Mouse (Mus musculus) spleen, adult 18-20 months (tissue): ENCODE data around the gene Zfp59.
"Not testable (repeated sequence)": the region's sequence is repeated elsewhere in the genome, so short reads cannot be mapped to it uniquely, and the experiment has no call there.

Experiments used
- DNase-seq, 2 experiments: peaks; one replicate each; pipeline ENCODE4 v3.0.0; 2022; ENCODE audit warnings: mixed read lengths in 2 of 2

Zfp59 gene

GRCm38 (mm10) chr7:27838323-27839249 is at the start of gene Zfp59:
Zfp59 (plus strand) TSS chr7:27838607.
- peak; percentile 70 to 74 for DNase-seq

- DNase-seq, result no peak
Observed at GRCm38 (mm10) chr7:27789306-27789705, 49.1 kb upstream of the Zfp59 start.

DNA sequence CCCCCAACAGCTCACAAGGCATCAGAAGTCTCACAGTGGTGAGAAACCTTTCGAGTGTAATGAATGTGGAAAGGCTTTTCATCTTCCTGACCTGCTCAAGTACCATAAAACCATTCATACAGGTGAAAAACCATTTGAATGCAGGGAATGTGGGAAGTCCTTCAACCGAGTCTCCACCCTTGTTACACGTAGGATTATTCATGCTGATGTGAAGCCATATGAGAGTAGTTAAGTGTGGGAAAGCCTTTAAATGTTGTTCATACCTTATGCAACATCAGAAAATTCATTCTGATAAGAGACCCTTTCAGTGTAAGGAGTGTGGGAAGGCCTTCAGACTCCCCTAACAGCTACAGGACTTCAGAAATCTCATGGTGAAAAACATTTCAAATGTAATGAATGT is 44.5 kb upstream of the Zfp59 start:
- DNase-seq, result not testable (repeated sequence)

- DNase-seq, result no peak
Observed at GRCm38 (mm10) chr7:27794566-27794965, 43.8 kb upstream of the Zfp59 start.

GRCm38 (mm10) chr7:27797906-27798811 is 40.2 kb upstream of the Zfp59 start:
- no peak for DNase-seq

- no peak for DNase-seq
Observed at GRCm38 (mm10) chr7:27801137-27801536, 37.3 kb upstream of the Zfp59 start.

DNA sequence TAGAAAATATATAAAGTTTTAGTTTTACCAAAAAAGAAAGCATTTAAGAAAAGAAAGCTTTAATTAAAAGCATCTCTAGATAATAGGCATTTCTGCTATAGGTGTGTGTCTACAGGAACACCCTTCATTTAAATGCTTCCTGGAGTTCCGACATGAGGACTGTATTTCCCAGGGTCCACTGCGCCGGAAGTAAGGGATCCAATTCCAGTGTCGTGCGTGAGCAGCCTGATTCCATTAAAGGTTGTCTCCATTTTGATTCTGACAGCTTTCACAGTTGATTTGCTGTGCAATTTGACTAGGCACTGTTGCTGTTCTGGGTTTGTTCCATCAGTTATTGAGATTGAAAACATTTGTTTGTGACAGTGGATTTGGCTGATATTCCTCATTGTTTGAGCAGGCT is 35.4 kb upstream of the Zfp59 start:
- DNase-seq, result no peak

DNA sequence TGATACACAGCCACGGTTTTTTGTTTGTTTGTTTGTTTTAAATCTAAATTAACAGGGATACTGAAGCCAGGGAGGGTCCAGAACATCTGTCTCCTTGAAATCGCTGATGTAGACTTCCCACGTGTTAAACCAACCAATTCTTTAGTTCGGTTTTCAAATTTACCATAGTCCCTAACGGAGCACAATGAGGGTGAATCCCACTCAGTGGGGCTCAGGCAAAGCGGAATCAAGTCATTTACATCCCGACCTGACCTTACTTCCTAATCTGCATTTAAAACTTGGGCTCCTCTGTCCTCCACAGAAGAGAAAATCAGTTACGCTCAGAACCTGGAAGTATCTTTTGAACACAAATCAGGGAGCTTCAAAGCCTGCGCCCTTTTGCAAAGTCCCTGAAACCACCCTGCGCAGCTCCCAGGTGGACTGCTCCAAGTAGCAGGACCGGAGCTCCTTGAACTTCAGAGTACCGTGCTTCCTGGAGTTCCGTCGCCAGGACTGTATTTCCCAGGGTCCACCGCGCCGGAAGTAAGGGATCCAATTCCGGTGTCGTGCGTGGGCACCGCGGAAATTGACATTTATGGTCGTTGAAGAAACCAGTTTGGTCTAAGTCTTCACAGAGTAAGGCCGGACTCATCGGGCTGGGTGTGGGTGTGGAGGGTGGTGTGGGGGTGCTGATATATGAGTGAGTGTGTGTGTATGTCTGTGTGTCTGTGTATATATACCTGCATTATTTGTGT is 33.9 kb upstream of the Zfp59 start:
- peak; percentile 62 to 75 for DNase-seq

DNA sequence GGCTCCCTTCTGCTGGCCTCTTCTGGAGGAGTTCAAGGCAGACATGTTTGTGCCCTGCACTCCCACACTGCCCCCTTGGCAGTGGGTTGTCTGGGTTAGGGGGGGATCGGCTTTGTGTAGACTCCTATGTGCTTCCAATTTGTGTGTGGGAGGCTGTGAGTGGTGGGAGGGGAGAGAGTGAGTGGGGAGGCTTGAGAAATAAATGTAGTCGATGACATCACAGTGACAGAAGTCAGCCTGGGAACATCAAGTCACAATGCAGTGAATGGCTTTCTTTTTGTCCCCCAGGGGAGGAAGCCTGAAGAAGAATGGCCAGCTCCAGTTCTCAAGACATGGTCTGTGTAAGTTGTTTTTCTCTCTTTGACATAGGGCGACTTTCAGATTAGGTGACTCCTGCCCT is 31.5 kb upstream of the Zfp59 start, which contains the start of gene Zfp626:
Gene Zfp626 (plus strand): TSS at position 301 of the 400 bp plus-strand sequence.
- DNase-seq, result not testable (repeated sequence)

DNA sequence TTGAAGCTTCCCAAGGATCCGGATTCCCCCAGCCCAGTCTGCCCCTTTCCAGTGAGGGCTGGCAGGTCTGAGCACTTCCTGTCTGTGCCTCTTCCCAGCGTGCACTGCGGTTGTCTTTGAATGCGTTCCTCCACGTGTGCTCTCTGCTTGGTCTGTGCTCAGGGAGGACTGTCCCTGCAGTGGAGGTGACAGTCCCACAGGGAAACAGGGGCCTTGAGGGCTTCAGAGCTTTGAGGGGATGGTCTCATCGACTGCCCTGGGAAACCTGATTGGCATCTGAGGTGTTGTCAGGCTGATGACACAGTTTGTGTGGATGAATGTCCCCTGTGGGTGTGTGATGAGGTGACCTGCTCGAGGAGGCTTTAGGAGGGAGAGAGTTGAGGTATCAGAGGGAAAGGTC is 31.1 kb upstream of the Zfp59 start:
- DNase-seq, result not testable (repeated sequence)

DNA sequence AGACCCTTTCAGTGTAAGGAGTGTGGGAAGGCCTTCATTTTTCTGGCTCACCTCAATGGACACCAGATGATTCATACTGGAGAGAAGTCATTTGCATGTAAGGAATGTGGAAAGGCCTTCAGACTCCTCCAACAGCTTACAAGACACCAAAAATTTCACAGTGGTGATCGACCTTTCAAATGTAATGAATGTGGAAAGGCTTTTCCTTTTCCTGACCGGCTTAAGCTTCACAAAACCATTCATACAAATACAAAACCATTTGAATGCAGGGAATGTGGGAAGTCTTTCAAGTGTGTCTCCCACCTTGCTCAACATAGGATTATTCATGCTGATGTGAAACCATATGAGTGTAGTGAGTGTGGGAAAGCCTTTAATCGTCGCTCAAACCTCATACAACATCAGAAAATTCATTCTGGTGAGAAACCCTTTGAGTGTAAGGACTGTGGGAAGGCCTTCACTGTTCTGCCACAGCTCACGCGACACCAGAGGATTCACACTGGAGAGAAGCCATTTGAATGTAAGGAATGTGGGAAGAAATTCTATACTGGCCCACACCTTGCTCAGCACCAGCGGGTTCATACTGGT is 19.8 kb upstream of the Zfp59 start:
- no peak for DNase-seq

DNA sequence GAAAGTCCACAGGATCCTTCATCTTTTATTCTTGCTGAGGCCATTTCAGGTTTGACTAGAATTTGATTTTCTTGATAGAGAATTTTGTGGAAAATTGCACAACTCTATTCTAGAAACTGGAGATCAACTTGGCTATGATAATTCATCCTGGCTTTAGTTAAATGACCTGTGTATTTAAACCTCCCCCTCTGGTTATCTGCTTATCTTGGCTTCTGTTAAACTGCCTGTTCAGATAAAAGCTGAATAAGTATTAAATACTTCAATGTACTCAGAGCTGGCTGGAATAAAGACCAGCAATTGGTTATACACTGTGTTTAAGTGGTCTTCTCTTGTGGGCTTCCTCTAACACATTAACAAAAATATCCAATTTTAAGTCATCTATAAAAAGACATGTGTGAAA is 15.8 kb upstream of the Zfp59 start:
- no peak for DNase-seq

DNA sequence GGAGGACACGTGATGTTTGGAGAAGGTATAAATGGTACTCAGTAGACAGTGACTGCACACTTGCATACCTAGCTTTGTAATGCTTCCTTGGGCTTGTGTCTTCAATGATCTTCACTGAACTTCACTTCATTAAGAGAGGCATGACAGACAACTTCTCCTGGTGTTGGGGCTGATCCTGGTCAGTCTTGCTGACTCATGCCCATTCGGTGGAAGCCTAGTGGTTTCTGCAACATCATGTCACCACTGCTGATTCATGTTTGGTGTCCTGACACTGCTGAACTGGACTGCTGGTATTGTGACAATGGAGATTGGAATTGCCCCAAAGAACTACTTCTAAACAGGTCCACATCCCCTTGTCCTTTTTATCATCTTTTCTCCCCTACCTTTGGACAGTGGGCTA is 4.3 kb upstream of the Zfp59 start:
- DNase-seq, result no peak

GRCm38 (mm10) chr7:27837896-27838295 is 511 bp upstream of the Zfp59 start:
- no peak for DNase-seq

DNA sequence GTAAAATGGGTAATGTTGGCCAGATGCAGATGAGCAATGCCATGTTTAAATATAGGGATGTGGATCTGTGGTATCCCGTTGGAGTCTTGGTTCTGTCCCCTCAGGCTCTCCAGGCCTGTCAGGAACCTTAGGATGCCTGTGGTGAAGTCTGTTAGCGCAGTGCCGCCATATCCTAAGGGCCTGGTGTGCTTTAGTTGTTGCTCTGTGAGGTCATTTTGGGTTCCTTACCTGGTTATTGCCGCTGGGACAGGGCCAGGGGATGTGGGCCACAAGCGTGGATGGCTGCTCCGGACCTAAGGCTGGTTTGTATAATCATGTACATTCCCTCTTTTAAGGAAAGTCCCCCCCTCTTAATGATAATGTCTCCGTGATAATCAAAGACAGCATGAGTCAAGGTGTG is 1.2 kb downstream of the Zfp59 start:
- DNase-seq, result no peak

DNA sequence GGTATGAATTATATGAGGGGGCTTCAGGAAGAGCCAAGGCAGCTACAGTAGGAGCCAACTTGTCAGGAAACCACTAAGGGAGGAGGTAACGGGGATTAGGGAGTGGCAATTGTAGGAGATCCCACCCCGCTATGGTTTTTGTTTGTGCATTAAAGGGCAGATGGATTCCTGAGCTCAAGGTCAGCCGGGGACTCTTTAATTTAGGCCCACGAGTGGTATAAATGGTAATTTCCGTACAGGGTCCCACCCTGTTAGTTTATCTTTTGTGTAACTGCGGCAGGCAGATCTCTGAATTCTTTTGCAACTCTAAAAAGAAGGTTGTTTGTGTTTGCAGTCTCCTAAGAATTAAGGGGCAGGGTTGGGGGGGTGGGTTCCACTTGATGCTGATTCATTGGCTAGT is 1.7 kb downstream of the Zfp59 start:
- no peak for DNase-seq

DNA sequence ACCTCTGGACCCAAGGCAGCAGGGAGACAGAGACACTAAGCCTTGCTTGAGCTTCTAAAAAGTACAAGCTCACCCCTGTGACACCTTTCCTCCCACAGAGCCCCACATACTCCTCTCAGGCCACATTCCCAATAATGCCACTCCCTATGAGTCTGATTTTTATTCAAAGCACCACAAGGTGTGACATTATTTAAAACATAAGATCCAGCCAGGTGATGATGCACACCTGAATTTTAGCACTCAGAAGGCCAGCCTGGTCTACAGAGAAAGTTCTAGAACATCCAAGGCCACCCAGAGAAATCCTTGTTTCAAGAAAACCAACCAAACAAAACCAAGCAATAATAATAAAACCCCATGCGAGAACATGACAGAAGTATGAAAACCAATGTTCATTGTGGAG is 18.8 kb downstream of the Zfp59 start, which contains the start of gene Zfp607a:
Gene Zfp607a (plus strand): TSS at position 301 of the 400 bp plus-strand sequence.
- DNase-seq, result no peak

- DNase-seq, result peak in 1 of 2 experiments; percentile 10
Observed at GRCm38 (mm10) chr7:27859301-27860251, 21.2 kb downstream of the Zfp59 start.

GRCm38 (mm10) chr7:27860396-27861235 is 22.2 kb downstream of the Zfp59 start:
- peak; percentile 63 to 69 for DNase-seq

DNA sequence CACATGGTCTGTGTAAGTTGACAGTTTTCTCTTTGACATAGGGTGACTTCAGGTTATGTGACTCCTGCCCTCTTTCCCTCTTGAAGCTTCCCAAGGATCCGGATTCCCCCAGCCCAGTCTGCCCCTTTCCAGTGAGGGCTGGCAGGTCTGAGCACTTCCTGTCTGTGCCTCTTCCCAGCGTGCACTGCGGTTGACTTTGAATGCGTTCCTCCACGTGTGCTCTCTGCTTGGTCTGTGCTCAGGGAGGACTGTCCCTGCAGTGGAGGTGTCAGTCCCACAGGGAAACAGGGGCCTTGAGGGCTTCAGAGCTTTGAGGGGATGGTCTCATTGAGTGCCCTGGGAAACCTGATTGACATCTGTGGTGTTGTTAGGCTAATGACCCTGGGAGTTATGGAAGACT is 24.2 kb downstream of the Zfp59 start:
- DNase-seq, result not testable (repeated sequence)
